ENCODE assay signal across 13 mouse cellular contexts in the genomic region with DNA sequence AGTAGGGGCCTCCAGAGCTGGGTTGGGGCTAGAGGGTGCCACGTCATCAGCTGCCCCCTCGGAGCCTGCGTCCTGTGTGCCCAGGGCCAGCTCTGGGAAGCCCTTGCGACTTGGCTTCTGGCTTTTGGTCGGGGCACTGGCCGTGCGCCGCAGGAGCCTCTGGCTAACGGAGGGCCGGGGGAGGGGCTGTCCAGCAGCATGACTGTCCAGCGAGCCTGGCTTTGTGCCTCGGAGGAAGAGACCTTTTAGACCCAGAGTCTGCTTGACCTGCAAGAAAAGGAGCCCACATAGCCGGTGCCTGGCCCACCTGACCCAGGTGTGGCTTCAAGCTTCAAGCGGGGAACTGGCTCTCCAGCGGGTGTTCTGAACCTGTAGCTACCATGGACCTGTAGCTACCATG. TPM values are rescaled to one million over a fixed set of nuclear protein-coding genes. Genes with fewer than 3 reads are reported as not detected.
"Had no signal": no experiment of that assay in that cellular context is flagged by ENCODE, and none has a peak within 500 bp of the region (broad histone marks: within the 10 kb centered on the region; RNA-seq: fewer than 3 reads in every experiment).

No protein-coding gene starts in this region.

- H3K9ac ChIP-seq: kidney, embryonic 15.5 days; limb, embryonic 15.5 days; liver, embryonic 14.5 days; liver, postnatal 0 days; stomach, embryonic 15.5 days had no signal

- ATAC-seq: midbrain, embryonic 16.5 days had no signal

- H3K9me3 ChIP-seq: kidney, embryonic 15.5 days; limb, embryonic 12.5 days; limb, embryonic 15.5 days; neural tube, embryonic 13.5 days; stomach, embryonic 15.5 days had no signal

- H3K4me3 ChIP-seq: left cerebral cortex, adult 2 months; myocyte; neural tube, embryonic 13.5 days; stomach, embryonic 15.5 days had no signal

- H3K27me3 ChIP-seq: stomach, embryonic 15.5 days had no signal

- H3K36me3 ChIP-seq: kidney, embryonic 15.5 days; limb, embryonic 15.5 days; neural tube, embryonic 13.5 days; stomach, embryonic 15.5 days had no signal

- H3K27ac ChIP-seq: kidney, embryonic 15.5 days; limb, embryonic 12.5 days; limb, embryonic 15.5 days; liver, embryonic 14.5 days; macrophage; neural tube, embryonic 13.5 days; stomach, embryonic 15.5 days had no signal

RNA-seq across cellular contexts. Expression of a gene that starts 26.0 kb away (rescaled TPM):
- total RNA-seq: monocyte, adult 5-6 weeks had no signal
- polyA plus RNA-seq: kidney, adult 2 months; macrophage; myocyte had no signal

RNA-seq across cellular contexts. Expression of a gene that starts 58.4 kb away (rescaled TPM):
- polyA plus RNA-seq: midbrain, embryonic 16.5 days had no signal
